Mouse (Mus musculus) activated CD4-positive, CD25-positive, alpha-beta regulatory T cell, adult 9 weeks (primary cell): ENCODE data around the gene Gzf1. TPM values are rescaled to one million over a fixed set of nuclear protein-coding genes. Genes with fewer than 3 reads are reported as not detected.

Experiments
- polyA plus RNA-seq: library from polyadenylated mRNA; unstranded; fragments of 100-300 nt; shearing (Covaris generic); gene quantifications from one replicate; pipeline ENCODE4 v1.2.1, GENCODE M21; 2017

Gzf1 gene
- polyA plus RNA-seq = 22.3 TPM

GRCm38 (mm10) chr2:148680775-148681291 lies at the start of gene Gzf1:
Gene Gzf1, plus strand, starts transcription at chr2:148681023.

GRCm38 (mm10) chr2:148672199-148673096 lies 8.4 kb upstream of the Gzf1 start, which contains the start of gene Nxt1:
Gene Nxt1, plus strand, starts transcription at chr2:148672601.

GRCm38 (mm10) chr2:148732327-148733000 lies 51.6 kb downstream of the Gzf1 start, which contains the start of gene Napb:
Gene Napb, minus strand, starts transcription at chr2:148732467.

Other genes starting within 250 kb of the Gzf1 start
- gene Cd93, start 237.5 kb upstream of the Gzf1 start, polyA plus RNA-seq = 0.06 TPM
- gene Nxt1, start 8.4 kb upstream of the Gzf1 start, polyA plus RNA-seq = 69.9 TPM
- gene Napb, start 51.4 kb downstream of the Gzf1 start, polyA plus RNA-seq = 1.9 TPM
- gene Cstl1, start 69.3 kb downstream of the Gzf1 start, polyA plus RNA-seq = not detected
- not detected for gene Cst11, start 90.5 kb downstream of the Gzf1 start, polyA plus RNA-seq
- not detected for gene 8030411F24Rik, start 101.0 kb downstream of the Gzf1 start, polyA plus RNA-seq
- gene Cst12, start 108.3 kb downstream of the Gzf1 start, polyA plus RNA-seq = not detected
- not detected for gene Cst8, start 117.8 kb downstream of the Gzf1 start, polyA plus RNA-seq
- not detected for gene Cst13, start 139.1 kb downstream of the Gzf1 start, polyA plus RNA-seq
- not detected for gene Cst9, start 154.1 kb downstream of the Gzf1 start, polyA plus RNA-seq
- not detected for gene 9230104L09Rik, start 184.0 kb downstream of the Gzf1 start, polyA plus RNA-seq
- 188 TPM for gene Cst3, start 194.7 kb downstream of the Gzf1 start, polyA plus RNA-seq